Mouse (Mus musculus): ENCODE data around the gene Apobec4. TPM values are rescaled to one million over a fixed set of nuclear protein-coding genes. Genes with fewer than 3 reads are reported as not detected.

The Apobec4 gene
- total and polyA plus RNA-seq, 3 experiments = not detected

- peak overlapping the region; percentile 32 to 48 for H3K4me3 ChIP-seq (ENCODE audit: control insufficient read depth in 1 of 2, insufficient read depth in 1 of 2, low read depth in 2 of 2, low read length in 2 of 2)
- H3K27me3 ChIP-seq (ENCODE audit: control insufficient read depth in 1 of 2, insufficient read depth in 2 of 2, low read length in 2 of 2) = no peaks in the 10 kb centered on the region
- peak overlapping the region; percentile 24 for H3K9ac ChIP-seq (ENCODE audit: control insufficient read depth, low read depth, low read length, poor library complexity, severe bottlenecking)
- H3K79me2 ChIP-seq (ENCODE audit: control insufficient read depth, insufficient read depth, low read length, poor library complexity) = no peaks in the 10 kb centered on the region
- H3K9me3 ChIP-seq (replicated peaks; ENCODE audit: insufficient read depth, low read length) = no peaks in the 10 kb centered on the region
- peak overlapping the region; percentile 25; the same call in 1 of the 2 replicates for H3K27ac ChIP-seq (ENCODE audit: control insufficient read depth, low read depth, low read length)
- peaks cover 4 to 26% of the 10 kb centered on the region in 2 experiments for H3K4me1 ChIP-seq (ENCODE audit: control insufficient read depth in 1 of 2, insufficient read depth in 2 of 2, low read length in 2 of 2)
- H3K36me3 ChIP-seq (ENCODE audit: control insufficient read depth in 1 of 2, insufficient read depth in 2 of 2, low read length in 2 of 2) = peaks cover 0 to 10% of the 10 kb centered on the region in 2 experiments; a peak in 2 of 4 replicates
- DNase-seq (ENCODE audit: low read depth, low spot score) = peak; percentile 96
- TF ChIP-seq POLR2AphosphoS5 (IDR thresholded peaks at IDR 0.05; ENCODE audit: borderline replicate concordance, low read depth, low read length) = no peak
- peak; percentile 95 for TF ChIP-seq RAD21 (IDR thresholded peaks at IDR 0.05; ENCODE audit: low read depth, low read length)
- 0 out of 2 replicates have a peak, but pooled peaks have one; percentile 21 for TF ChIP-seq HCFC1 (IDR thresholded peaks at IDR 0.05; ENCODE audit: low read depth, low read length)
- TF ChIP-seq ZC3H11A (IDR thresholded peaks at IDR 0.05; ENCODE audit: low read depth, low read length) = peak; percentile 98
- TF ChIP-seq E2F4 (IDR thresholded peaks at IDR 0.05; ENCODE audit: borderline replicate concordance, low read depth, low read length) = no peak
- no peak for TF ChIP-seq ZMIZ1 (IDR thresholded peaks at IDR 0.05; ENCODE audit: low read depth, low read length)
- no peak for TF ChIP-seq UBTF (IDR thresholded peaks at IDR 0.05; ENCODE audit: borderline replicate concordance, insufficient read depth, low read depth, low read length)
- TF ChIP-seq CHD2 (IDR thresholded peaks at IDR 0.05; ENCODE audit: low read length) = no peak
- TF ChIP-seq MYB (IDR thresholded peaks at IDR 0.05; ENCODE audit: low read depth, low read length) = no peak
- peak; percentile 96 for TF ChIP-seq SMC3 (IDR thresholded peaks at IDR 0.05; ENCODE audit: low read depth, low read length)
- no peak for TF ChIP-seq GABPA (IDR thresholded peaks at IDR 0.05; ENCODE audit: low read depth, low read length)
- no peak; the same call in 1 of the 2 replicates for TF ChIP-seq MAZ (IDR thresholded peaks at IDR 0.05; ENCODE audit: low read depth, low read length)
- 0 out of 2 replicates have a peak, but pooled peaks have one; percentile 5 for TF ChIP-seq ELF1 (IDR thresholded peaks at IDR 0.05; ENCODE audit: low read depth, low read length)
- no peak for TF ChIP-seq KAT2A (conservative IDR thresholded peaks at IDR 0.05; ENCODE audit: low read depth, low read length)
- TF ChIP-seq TAL1 (IDR thresholded peaks at IDR 0.05; ENCODE audit: low read length) = no peak
- no peak for TF ChIP-seq USF2 (IDR thresholded peaks at IDR 0.05; ENCODE audit: borderline replicate concordance in 1 of 2, insufficient read depth in 1 of 2, low read depth in 1 of 2, low read length in 2 of 2)
- peak; percentile 33; the same call in 1 of the 2 replicates for TF ChIP-seq ETS1 (IDR thresholded peaks at IDR 0.05; ENCODE audit: low read depth, low read length)
- TF ChIP-seq MYC (IDR thresholded peaks at IDR 0.05; ENCODE audit: low read depth, low read length) = peak; percentile 59; the same call in 1 of the 2 replicates
- no peak; the same call in 1 of the 2 replicates for TF ChIP-seq JUND (IDR thresholded peaks at IDR 0.05; ENCODE audit: low read depth, low read length)
- TF ChIP-seq TBP (IDR thresholded peaks at IDR 0.05; ENCODE audit: low read depth, low read length) = peak; percentile 48
- TF ChIP-seq MAFK (IDR thresholded peaks at IDR 0.05; ENCODE audit: borderline replicate concordance, low read depth, low read length) = no peak
- no peak for TF ChIP-seq POLR2AphosphoS2 (IDR thresholded peaks at IDR 0.05; ENCODE audit: low read length)
- TF ChIP-seq ZNF384 (IDR thresholded peaks at IDR 0.05; ENCODE audit: low read depth, low read length) = peak; percentile 72; the same call in 1 of the 2 replicates
- no peak for TF ChIP-seq ZKSCAN1 (IDR thresholded peaks at IDR 0.05; ENCODE audit: low read depth, low read length)
- no peak for TF ChIP-seq NRF1 (IDR thresholded peaks at IDR 0.05; ENCODE audit: insufficient read depth, low read depth, low read length, poor library complexity, severe bottlenecking)
- peak; percentile 57 to 96 (median 93) for TF ChIP-seq CTCF (IDR thresholded peaks at IDR 0.05 in 2 of 3, conservative IDR thresholded peaks at IDR 0.05 in 1 of 3; ENCODE audit: control insufficient read depth in 1 of 3, insufficient read depth in 1 of 3, low read depth in 2 of 3, low read length in 3 of 3, poor library complexity in 1 of 3, severe bottlenecking in 1 of 3)
- TF ChIP-seq MAX (IDR thresholded peaks at IDR 0.05; ENCODE audit: low read length) = peak; percentile 2; the same call in 1 of the 2 replicates
- TF ChIP-seq POLR2A (IDR thresholded peaks at IDR 0.05; ENCODE audit: control insufficient read depth in 1 of 2, insufficient read depth in 1 of 2, low read depth in 1 of 2, low read length in 2 of 2, poor library complexity in 1 of 2) = no peak
- peak; percentile 73 for TF ChIP-seq SIN3A (IDR thresholded peaks at IDR 0.05; ENCODE audit: low read length)
- no peak; the same call in 1 of the 2 replicates for TF ChIP-seq MXI1 (IDR thresholded peaks at IDR 0.05; ENCODE audit: low read depth, low read length)
- no peak for TF ChIP-seq NELFE (IDR thresholded peaks at IDR 0.05; ENCODE audit: low read depth, low read length)
- TF ChIP-seq GATA1 (IDR thresholded peaks at IDR 0.05; ENCODE audit: low read depth, low read length) = no peak
- TF ChIP-seq USF1 (IDR thresholded peaks at IDR 0.05; ENCODE audit: low read depth, low read length) = no peak
- TF ChIP-seq BHLHE40 (IDR thresholded peaks at IDR 0.05; ENCODE audit: borderline replicate concordance, low read depth, low read length) = no peak
- no peak for TF ChIP-seq RCOR1 (IDR thresholded peaks at IDR 0.05; ENCODE audit: low read depth, low read length)
- TF ChIP-seq CHD1 (IDR thresholded peaks at IDR 0.05; ENCODE audit: low read depth, low read length) = no peak
- TF ChIP-seq TCF12 (IDR thresholded peaks at IDR 0.05; ENCODE audit: low read depth, low read length) = peak; percentile 11; the same call in 1 of the 2 replicates
These were observed 39.9 kb downstream of the Apobec4 start for GRCm38 (mm10) chr1:152790254-152790653.
